Mouse (Mus musculus) adrenal gland, adult 18-20 months (tissue): Measurements from ENCODE around the gene Mipep. TPM values are rescaled to one million over a fixed set of nuclear protein-coding genes. Genes with fewer than 3 reads are reported as not detected.

Source experiments
- DNase-seq, 2 experiments: peaks; one replicate each; pipeline ENCODE4 v3.0.0; 2021 to 2022; ENCODE audit warnings: low spot score in 2 of 2
- total RNA-seq, 2 experiments: library from RNA; stranded (reverse); gene quantifications; 1 replicate in 1 of 2; 2 replicates in 1 of 2; pipeline ENCODE4 v1.2.3; 2021

The Mipep gene
- total RNA-seq, 2 experiments from 2014 or later = 39.0 to 50.0 TPM

DNA sequence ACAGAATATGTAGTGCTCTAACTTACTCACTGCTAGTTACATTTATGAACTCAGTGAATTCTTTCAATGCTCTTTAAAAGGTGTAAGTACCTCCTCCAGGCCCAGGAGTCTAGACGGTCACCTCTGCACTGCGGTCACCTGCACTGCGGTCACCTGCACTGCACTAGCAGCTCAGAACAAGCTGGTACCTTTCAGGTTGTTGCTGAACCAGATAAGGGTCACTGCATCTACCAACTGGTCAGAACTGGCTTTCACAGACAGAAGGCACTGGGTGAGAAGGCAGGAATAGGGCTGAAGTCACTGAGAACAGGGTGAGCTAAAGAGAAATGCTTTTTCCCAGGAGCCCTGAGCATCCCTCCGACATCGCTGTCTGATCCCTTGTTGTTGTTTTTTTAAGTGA is 29.7 kb upstream of the Mipep start:
- no peak for DNase-seq

DNA sequence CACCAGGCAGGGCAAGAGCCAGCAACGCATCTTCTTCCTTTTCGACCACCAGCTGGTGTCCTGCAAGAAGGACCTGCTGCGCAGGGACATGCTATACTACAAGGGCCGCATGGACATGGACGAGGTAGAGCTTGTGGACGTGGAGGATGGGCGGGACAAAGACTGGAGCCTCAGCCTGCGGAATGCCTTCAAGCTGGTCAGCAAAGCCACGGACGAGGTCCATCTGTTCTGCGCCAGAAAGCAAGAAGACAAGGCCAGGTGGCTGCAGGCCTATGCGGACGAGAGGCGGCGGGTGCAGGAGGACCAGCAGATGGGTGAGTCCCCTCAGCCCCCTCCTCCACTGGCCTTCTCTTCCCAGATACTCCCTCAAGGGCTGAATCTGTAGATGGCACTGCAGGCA is 28.1 kb upstream of the Mipep start:
- DNase-seq = no peak

DNA sequence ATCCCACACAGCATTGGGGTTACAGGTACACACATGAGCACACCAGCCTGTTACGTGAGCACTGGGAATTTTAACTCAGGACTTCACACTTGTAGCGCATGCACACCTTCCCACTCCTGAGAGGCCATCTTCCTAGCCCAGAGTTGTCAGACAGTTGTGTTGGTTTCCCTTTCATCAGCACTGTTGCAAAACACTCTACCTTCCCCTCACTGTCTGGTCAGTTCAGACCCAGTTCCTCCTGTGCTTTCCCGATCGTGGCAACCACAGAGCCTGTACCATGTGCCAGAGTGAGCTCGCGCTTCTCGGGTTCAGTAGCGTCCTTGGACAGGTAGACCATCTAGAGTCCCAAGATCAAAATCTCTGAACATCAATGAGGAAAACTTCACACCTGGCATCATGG is 27.1 kb upstream of the Mipep start:
- no peak for DNase-seq

DNA sequence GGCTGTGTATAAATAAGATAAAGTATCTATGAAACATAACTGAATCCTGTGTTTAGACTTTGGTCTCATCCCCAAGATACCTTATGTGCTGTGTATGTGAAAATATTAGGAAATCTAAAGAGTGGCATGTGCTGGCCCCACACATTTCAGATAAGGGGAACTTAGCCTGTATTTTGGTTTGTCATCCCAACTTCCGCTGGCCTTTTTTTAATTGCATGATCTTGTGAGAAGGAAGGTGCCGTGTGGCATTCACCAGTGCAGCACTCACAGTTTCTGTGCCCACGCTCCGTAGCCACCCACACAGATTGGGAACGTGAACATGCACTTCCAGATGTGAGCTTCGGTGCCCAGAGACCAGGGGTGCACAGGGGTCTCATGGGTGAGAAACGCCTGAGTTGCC is 26.7 kb upstream of the Mipep start:
- DNase-seq = no peak

DNA sequence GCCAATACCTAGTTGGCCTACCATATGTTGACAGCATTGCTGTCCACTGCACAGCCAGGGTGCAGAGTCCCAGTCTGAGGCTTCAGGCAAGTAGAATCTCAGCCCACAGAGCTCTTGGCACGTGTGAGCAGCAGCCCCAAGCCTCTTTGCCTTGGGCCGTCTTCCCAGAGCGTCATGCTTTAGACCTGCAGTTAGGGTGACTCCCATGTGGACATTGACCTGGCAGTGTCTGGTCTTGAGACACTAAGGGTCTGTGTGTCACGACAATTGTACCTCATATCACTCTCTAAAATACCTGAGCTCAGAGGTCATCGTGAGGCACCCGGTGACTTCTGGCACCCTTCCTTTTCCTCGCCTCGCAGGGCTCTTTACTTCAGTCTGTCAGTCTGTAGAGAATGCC is 25.3 kb upstream of the Mipep start:
- no peak for DNase-seq

DNA sequence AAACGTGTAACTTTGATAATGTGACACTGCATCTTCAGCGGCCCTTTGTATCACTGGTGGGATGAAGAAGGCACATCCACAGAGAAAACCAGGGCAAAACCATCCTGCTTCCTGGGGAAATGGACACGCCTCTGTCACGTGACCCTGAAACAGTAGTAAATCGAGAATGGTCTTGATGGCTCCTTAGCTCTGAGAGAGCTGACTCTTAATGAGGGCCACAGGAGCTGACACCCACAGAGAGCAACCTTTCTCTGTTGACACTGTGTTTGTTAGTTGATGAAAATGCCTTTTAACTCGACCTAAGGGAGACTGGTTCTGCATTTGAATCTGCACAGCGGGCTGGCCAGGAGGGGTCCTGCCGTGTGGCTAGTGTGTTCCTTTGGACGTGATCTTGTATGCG is 22.6 kb upstream of the Mipep start:
- no peak for DNase-seq

DNA sequence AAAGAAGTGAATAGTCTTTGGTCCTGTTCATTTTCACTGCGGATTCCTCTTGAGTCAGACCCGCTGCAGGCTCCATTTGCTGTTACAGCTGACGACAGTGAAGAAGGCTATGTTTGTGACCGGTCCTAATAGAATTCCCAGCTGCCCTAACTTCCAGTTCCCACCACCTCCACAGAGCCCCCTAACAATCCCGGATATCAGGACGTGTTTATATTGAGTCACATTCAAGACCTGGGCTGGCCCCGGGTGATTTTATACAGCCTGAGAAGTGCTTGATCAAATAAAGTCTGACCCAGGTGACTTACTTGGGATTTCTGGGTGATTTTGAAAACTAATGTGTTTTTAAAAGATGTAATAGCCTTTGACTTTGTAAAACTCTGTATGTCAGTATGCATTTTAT is 21.6 kb upstream of the Mipep start:
- no peak for DNase-seq

DNA sequence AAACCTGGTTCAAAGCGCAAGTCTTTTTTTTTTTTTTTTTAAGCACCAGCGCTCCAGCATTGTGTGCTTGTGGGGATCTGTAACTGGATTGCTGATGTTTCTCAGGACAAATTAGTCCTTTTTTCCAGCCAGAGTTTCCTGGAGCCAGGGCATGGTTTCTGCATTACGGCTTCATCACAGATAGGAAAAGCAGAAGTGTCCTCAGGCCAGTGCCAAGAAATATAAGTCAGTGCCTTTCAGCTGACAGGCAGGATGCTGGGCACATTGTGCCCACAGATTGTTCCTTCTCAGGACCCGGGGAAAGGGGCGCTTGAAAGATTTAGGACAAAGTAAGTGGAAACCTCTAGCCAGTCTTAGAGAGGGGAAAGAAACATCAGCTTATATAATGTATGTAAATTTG is 20.6 kb upstream of the Mipep start:
- no peak for DNase-seq

DNA sequence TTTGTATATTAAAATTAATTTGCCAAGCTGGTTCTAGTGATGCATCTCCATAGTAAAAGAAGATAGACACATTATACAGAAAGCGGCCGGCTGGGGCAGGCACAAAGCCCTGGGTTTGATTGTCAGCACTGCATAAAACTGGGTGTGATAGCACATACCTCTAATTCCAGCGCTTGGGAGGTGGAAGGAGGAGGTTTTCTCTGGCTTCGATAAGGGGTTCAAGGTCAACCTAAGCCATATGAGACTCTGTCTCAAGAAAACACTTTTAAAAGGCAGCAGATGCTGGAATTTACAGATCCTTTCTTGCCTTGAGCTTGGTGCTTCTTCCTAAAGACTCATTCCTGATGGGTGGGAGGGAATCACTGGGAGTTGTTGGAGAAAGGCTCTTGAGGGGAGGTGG is 19.8 kb upstream of the Mipep start:
- DNase-seq = no peak

DNA sequence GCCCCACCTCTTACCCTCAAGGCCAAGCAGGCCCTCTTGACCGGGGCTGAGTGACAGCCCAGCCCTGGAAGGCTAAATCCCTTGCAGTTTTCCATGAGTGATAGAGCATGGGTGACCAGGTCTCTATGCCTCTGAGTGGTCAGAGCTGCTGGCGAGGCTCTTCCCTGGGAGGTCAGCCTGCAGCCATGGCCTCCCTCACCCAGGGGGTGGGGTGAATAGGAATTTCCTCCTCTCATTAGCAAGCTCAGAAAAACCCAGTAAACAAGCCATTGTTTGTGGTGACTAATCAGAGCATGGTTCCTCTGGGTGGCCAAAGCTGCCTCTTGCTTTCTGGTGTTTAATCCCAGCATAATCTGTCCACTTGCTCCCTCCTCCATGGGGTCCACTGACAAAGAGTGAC is 19.3 kb upstream of the Mipep start:
- no peak for DNase-seq

DNA sequence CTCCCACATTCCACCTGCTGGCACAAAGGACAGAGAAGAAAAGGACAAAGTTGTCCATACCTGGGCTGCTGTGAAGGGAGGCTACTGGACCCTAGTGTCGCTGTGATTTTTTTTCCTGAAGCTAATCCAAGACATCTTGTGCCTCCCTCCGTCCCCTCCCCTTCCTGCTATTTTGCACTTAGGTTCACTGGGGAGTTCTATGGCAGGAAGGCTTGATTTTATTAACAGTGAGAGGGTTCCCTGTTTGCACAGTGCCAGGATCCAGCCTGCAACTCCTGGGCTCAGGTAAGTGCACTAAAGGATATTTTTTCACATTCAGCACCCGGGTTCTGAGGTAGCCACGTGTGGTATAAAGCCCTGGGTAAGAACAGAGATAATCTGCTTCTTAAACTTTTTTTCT is 16.5 kb upstream of the Mipep start, which contains the start of gene C1qtnf9:
C1qtnf9 (plus strand) TSS at position 251 of the 400 bp plus-strand sequence.
- no peak for DNase-seq

DNA sequence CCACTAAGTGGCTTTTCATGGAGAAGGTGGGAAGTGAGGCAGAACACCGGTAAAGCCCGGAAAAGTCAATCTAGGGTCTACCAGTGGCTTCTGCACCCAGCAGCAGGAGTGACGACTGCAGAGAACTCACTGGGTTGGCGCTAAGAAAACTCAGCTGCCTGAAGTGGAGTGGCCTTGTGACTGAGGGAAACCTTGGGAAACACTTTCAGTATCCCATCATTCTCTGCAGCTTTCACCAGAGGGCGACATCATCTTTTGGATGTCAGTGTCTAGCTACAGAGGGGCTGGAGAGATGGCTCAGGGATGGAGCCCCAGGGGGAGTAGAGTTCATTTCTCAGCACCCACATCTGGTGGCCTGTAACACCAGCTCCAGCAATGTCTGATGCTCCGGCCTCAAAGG is 15.0 kb upstream of the Mipep start:
- DNase-seq = no peak

DNA sequence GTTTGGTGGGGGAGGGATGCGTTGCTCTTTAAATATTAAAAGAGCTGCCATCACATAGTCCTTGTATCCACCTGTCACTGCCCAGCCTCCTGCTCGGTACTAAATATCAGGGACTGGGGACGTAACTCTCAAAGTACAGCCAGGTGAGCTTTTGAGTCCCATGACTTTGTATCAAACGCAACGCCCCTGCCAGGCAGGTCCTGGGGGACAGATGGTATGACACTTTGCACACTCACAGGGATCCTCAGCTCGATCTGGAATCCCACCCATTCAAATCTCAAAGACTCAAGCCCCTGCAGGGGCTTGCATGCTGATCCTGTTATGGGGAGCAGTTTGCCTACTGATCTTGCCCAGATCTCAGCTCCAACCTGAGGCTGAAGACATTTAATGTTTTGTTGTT is 13.8 kb upstream of the Mipep start:
- no peak for DNase-seq

DNA sequence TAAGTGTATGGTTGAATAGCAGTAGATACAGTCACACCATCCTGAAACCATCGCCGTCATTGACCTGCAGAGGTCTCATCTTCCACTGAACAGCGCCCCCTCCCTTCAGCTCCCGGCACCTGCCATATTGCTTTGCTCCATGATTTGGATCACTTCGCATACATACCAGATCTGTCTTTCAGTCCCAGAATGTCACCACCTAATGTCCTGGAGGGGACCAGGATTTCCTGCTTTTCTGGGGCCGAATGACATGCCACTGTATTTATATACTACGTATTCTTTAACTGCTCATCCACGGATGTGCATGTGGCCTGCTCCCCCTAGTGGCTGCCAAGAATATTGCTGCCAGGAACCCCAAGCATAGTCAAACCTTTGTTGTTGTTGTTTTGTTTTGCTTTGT is 13.3 kb upstream of the Mipep start:
- peak; percentile 70 to 79 for DNase-seq

DNA sequence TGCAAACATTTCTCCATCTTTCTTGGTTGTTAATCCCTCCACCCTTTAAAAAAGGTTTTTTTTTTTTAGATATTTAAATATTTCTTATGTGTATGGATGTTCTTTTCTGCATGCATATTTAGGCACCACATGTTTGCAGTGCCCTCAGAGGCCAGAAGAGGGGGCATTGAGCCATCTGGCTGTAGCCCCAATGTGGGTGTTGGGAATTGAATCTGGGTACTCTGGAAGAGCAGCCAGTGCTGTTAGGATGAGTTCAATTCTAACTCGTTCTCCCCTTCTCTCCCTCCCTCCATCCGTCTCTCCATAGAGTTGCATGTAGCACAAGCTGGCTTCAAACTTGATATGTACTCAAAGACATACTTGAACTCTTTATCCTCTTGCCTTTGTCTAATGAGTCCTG is 10.9 kb upstream of the Mipep start:
- no peak for DNase-seq

DNA sequence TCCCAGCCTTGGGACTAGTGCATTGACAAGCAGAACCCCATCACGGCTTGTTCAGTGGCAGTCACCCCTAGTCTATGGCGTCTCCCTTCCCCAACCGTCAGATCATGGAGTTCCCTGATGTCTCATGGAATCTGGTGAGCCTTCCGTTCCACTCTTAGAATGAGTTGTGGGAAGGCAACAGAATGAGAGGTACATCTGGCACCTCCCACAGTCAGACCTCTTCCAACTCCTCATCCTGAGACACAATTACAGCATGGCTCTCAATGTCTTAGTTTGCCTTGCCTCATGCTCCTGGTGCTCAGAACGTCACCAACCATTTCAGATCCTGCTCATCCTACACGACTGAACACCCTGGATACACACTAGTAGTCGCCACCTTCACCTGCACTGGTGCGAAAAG is 7.9 kb upstream of the Mipep start:
- no peak for DNase-seq

DNA sequence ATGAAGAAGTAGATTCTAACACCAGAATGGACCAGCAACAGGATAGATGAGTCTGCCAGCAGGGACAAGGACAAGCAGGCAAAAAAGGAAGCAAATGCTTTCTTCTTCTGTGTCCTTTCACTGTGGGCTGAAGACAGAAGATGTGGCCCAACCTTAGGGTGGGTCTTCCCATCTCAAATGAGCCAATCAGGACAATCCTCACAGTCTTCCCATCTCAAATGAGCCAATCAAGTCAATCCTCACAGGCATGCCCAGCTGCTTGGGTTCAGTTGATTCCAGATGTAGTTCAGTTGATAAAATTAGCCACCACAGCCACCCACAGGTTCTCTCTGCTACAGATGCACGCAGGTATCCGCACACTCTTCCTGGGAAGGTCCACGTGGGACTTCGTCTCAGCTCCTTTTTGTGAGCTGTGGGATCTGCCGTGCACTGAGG is 6.9 kb upstream of the Mipep start:
- DNase-seq = no peak

DNA sequence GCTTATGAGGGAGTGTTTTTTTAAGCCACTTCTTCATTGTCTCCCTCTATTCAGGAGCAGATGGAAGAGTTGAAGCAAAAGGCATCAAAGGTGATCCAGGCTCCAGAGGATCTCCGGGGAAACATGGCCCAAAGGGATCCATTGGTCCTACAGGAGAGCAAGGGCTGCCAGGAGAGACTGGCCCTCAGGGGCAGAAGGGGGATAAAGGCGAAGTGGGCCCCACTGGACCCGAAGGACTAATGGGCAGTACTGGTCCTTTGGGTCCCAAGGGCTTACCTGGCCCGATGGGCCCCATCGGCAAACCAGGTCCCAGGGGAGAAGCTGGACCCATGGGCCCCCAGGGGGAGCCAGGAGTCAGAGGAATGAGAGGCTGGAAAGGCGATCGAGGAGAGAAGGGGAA is 5.2 kb upstream of the Mipep start:
- DNase-seq = no peak

DNA sequence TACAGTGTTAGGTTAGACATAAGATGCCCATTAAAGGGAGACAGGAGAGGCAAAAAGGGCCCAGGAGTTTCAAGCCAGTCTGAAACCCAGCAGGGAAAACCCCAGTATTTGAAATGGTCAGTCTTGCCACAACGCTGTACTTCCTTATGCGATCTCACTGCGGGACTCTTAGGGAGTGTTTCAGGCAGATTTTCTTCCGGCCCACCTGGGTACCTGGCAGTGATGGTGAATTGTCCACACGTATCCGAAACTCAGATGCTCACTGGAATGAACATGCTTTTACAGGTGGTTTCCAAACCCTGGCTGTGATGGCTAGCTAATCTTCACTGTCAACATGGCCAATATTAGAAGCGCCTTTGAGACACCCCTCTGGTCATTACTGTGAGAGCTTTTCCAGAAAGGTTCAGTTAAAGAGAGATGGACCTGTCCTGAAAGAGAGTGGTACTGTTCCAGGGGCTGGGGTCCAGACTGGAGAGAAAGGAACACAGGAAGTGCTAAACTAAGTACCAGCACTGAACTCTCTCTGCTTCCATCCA is 2.2 kb upstream of the Mipep start:
- DNase-seq = no peak

DNA sequence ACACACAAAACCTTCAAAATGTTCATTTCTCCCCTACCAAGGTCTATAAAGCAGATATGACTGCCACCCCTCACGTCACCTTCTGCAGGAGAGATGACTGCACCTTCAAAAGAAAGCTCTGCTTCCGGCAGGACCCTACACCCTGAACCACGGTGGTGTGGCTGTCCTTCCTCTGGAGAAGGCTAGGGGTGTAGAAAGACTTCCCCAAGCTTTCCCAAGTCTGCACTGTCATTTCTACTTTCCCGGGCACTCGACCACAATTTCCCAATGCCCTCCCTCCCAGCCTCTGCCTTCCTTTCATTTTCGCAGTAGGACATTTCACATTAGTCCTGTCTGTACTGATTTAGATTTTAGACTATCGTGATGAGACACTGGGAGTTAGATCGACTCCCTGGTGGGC is 1.2 kb upstream of the Mipep start:
- no peak for DNase-seq

DNA sequence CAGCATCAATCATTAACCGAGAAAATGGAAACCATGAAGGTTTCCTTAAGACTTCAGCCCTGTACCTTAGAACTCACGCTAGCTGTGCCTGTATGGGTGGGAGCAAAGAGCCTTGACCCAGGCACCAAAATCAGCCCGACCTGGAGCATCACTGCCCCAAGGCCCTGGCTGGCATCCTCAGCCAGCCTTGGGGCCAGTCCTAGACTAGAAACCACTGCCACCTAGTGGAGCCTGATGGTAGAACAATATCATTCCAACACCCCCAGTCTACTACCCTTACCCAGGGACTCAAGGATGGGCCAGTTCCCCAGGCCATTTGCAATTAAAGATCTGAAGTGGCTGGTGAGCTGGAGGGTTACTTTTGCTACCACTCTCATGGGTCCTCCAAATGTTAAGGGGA is 5.7 kb downstream of the Mipep start:
- DNase-seq = peak; percentile 41 to 53

DNA sequence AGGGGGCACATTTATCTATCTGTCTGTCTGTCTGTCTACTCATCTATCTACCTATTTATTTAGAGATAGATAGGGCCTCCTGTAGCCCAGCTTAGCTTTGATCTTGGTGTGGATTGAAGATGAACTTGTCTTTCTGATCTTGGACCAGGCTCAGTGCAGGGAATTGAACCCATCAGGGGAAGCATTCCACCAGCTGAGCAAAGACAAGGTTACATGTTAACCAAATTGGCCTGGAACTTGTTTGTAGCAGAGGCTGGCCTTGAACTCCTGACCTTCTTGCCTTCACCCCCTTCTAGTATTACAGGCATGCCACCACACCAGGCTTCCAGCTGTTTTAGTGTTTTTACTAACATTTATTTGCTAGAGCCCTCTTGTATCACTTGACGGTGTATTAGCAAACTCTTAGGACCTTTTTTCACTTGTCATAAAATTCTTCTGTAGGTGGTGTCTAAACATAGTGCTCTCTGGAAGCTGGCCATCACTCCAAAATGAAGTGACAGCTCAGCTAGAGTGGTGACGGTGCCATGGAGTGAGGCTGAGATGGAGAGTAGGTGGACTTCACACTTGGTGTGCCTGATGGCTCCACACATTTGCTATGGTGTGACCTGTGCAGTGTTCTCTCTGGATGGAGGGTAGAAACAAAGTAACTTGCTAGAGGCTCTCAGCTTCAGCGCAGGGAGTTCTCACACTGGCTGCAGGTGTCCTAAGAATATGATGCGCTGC is 12.4 kb downstream of the Mipep start:
- DNase-seq = no peak

DNA sequence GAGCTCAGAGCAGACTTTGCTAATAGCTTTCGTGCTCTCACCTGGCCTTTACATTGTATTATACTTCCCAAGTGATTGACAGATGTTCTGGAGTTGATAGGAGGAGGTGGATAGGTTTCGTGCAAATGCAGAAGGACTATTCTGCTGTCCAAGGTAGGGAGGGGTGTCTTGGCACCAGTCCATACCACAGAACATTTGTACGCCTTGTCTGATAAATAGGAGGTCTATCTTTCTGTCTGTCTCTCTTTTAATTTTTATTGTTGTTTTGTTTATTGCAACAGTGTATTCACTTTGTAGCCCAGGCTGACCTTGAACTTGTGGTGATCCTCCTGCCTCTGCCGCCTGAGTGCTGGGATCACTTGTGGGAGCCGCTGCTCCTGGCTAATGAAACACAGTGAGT is 13.2 kb downstream of the Mipep start:
- no peak for DNase-seq
